Mouse (Mus musculus) hindbrain, postnatal 0 days (tissue): Measurements from ENCODE around the gene Dnajc22. TPM values are rescaled to one million over a fixed set of nuclear protein-coding genes. Genes with fewer than 3 reads are reported as not detected.

Source experiments
- ATAC-seq: fragments of 200-750 bp; cut with Nextera tagmentation; 2 replicates; pipeline ENCODE4 v1.8.0; 2017; ENCODE audit warnings: mild to moderate bottlenecking, moderate TSS enrichment, moderate library complexity
- DNase-seq: peaks from one replicate; pipeline ENCODE4 v3.0.0-alpha.2; 2015; ENCODE audit warnings: low spot score
- H3K27ac ChIP-seq: fragments of 300-500 bp; sonication (generic); 2 replicates; pipeline ENCODE4 v1.5.1; 2014; ENCODE audit warnings: mild to moderate bottlenecking
- H3K27me3 ChIP-seq: fragments of 300-500 bp; sonication (generic); 2 replicates; pipeline ENCODE4 v1.6.1; 2014; ENCODE audit warnings: low read length, mixed read lengths; ENCODE audit not compliant: insufficient read depth
- H3K36me3 ChIP-seq: fragments of 300-500 bp; sonication (generic); 2 replicates; pipeline ENCODE4 v1.6.1; 2014; ENCODE audit warnings: low read length, mixed read lengths; ENCODE audit not compliant: insufficient read depth
- H3K4me1 ChIP-seq: fragments of 300-500 bp; sonication (generic); 2 replicates; pipeline ENCODE4 v1.6.1; 2014; ENCODE audit warnings: antibody characterized with exemption, low read length, mixed read lengths; ENCODE audit not compliant: insufficient read depth
- H3K4me2 ChIP-seq: fragments of 300-500 bp; sonication (generic); 2 replicates; pipeline ENCODE4 v1.6.1; 2014; ENCODE audit warnings: low read depth, mild to moderate bottlenecking, low read length, moderate library complexity, mixed read lengths
- H3K4me3 ChIP-seq: fragments of 300-500 bp; sonication (generic); 2 replicates; pipeline ENCODE4 v1.5.1; 2014; ENCODE audit warnings: low read length
- H3K9ac ChIP-seq: fragments of 300-500 bp; sonication (generic); replicated peaks from 2 replicates; pipeline ENCODE4 v1.6.1; 2014; ENCODE audit warnings: mild to moderate bottlenecking, low read length, moderate library complexity, mixed read lengths
- H3K9me3 ChIP-seq: fragments of 300-500 bp; sonication (generic); 2 replicates; pipeline ENCODE4 v1.6.1; 2016; ENCODE audit warnings: low read length, mixed read lengths
- CTCF ChIP-seq: IDR thresholded peaks from 2 replicates; pipeline ENCODE4 v1.5.1; 2016; ENCODE audit warnings: antibody characterized with exemption, control low read depth, low read depth
- WGBS: fragments of 180-500 bp; shearing (Covaris S2); extraction: QIAGEN DNeasy Blood & Tissue Kit; methylation state at CpG from one replicate; pipeline ENCODE4 v1.1.7; 2014; 5-methylcytosine and 5-hydroxymethylcytosine counted together
- polyA plus RNA-seq: library from polyadenylated mRNA; unstranded; fragments of >200 nt; fragmentation: Nextera tagmentation; extraction: Ambion mirVana; gene quantifications from 2 replicates; pipeline ENCODE4 v1.2.1, GENCODE M21; 2015
- total RNA-seq: library from RNA; depleted of rRNA; stranded (reverse); fragments of >200 nt; gene quantifications from 2 replicates; pipeline ENCODE4 v1.2.3, GENCODE M21; 2014

Gene Dnajc22
- total and polyA plus RNA-seq, 2 experiments from 2014 or later, result 0.45 to 0.99 TPM

DNA sequence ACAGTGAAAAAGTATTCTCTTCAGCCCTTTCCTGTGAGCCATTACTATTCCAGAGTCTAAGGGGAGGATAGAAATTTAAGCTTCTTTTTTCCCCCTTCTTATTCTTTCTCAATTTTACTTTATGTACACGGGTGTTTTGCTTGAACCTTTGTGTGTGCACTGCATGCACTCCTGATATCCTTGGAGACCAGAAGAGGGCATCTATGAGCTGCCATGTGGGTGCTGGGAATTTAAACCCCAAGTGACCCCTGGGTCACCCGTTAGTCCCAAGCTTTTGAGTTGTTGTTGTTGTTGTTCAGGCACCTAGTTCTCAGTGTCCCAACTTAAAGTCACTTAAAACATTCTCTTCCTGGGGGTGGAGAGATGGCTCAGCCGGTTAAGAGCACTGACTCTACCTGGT, 7.0 kb downstream of the Dnajc22 start:
- Histone ChIP-seq H3K4me2 (no peak overlapping the region), H3K9me3 (no peaks in the 10 kb centered on the region), H3K36me3 (no peaks in the 10 kb centered on the region), H3K27ac (no peak overlapping the region), H3K27me3 (peaks cover 34% of the 10 kb centered on the region), H3K4me3 (no peak overlapping the region), H3K4me1 (peaks cover under 1% of the 10 kb centered on the region; the same call in 1 of the 2 replicates), H3K9ac (no peak overlapping the region)
- DNase-seq, result no peak
- WGBS, result 49% methylated on average over 3 of the region's 3 CpGs
- no peak for TF ChIP-seq CTCF
- ATAC-seq, result no peak

- no peak for TF ChIP-seq CTCF
- ATAC-seq (no peak), DNase-seq (no peak)
- no peaks in the 10 kb centered on the region for H3K9me3 ChIP-seq
- no peaks in the 10 kb centered on the region for H3K27me3 ChIP-seq
- H3K4me1 ChIP-seq, result no peaks in the 10 kb centered on the region
- 68% methylated on average over 7 of the region's 7 CpGs for WGBS
- no peak overlapping the region for H3K4me2 ChIP-seq
- no peak overlapping the region for H3K27ac ChIP-seq
- no peak overlapping the region for H3K4me3 ChIP-seq
- H3K9ac ChIP-seq, result no peak overlapping the region
- no peaks in the 10 kb centered on the region for H3K36me3 ChIP-seq
Observed at GRCm38 (mm10) chr15:99105238-99105637, 12.3 kb downstream of the Dnajc22 start.

- DNase-seq, result no peak
- 81% methylated on average over 3 of the region's 3 CpGs for WGBS
- no peak for ATAC-seq
Observed at GRCm38 (mm10) chr15:99107866-99108265, 14.9 kb downstream of the Dnajc22 start.

GRCm38 (mm10) chr15:99111139-99111538, 18.2 kb downstream of the Dnajc22 start:
- no peak for ATAC-seq
- Histone ChIP-seq H3K4me1 (no peaks in the 10 kb centered on the region), H3K4me3 (no peak overlapping the region), H3K27ac (no peak overlapping the region), H3K36me3 (no peaks in the 10 kb centered on the region), H3K9me3 (no peaks in the 10 kb centered on the region), H3K27me3 (no peaks in the 10 kb centered on the region), H3K4me2 (no peak overlapping the region), H3K9ac (no peak overlapping the region)
- WGBS, result 92% methylated on average over 3 of the region's 3 CpGs
- no peak for DNase-seq
- TF ChIP-seq CTCF, result no peak

More at GRCm38 (mm10) chr15:99107866-99108265, 14.9 kb downstream of the Dnajc22 start:
- Histone ChIP-seq H3K9me3 (no peaks in the 10 kb centered on the region), H3K9ac (no peak overlapping the region), H3K4me3 (no peak overlapping the region), H3K27ac (no peak overlapping the region), H3K4me1 (no peaks in the 10 kb centered on the region), H3K27me3 (no peaks in the 10 kb centered on the region), H3K36me3 (no peaks in the 10 kb centered on the region), H3K4me2 (no peak overlapping the region)
- TF ChIP-seq CTCF, result no peak

GRCm38 (mm10) chr15:99111809-99112208, 18.8 kb downstream of the Dnajc22 start:
- no peaks in the 10 kb centered on the region for H3K27me3 ChIP-seq
- no peak overlapping the region for H3K4me2 ChIP-seq
- no peak overlapping the region for H3K27ac ChIP-seq
- WGBS, result 75% methylated on average over 4 of the region's 4 CpGs
- H3K36me3 ChIP-seq, result no peaks in the 10 kb centered on the region
- ATAC-seq, result no peak
- no peak overlapping the region for H3K4me3 ChIP-seq
- H3K9me3 ChIP-seq, result no peaks in the 10 kb centered on the region
- no peak for TF ChIP-seq CTCF
- DNase-seq, result no peak
- no peaks in the 10 kb centered on the region for H3K4me1 ChIP-seq
- no peak overlapping the region for H3K9ac ChIP-seq

- Histone ChIP-seq H3K27ac (no peak overlapping the region), H3K4me2 (no peak overlapping the region), H3K27me3 (no peaks in the 10 kb centered on the region), H3K9ac (no peak overlapping the region), H3K4me3 (no peak overlapping the region), H3K4me1 (no peaks in the 10 kb centered on the region), H3K36me3 (no peaks in the 10 kb centered on the region), H3K9me3 (no peaks in the 10 kb centered on the region)
- DNase-seq, result no peak
- no peak for ATAC-seq
- TF ChIP-seq CTCF, result no peak
- WGBS, result 61% methylated on average over 11 of the region's 11 CpGs
Observed at GRCm38 (mm10) chr15:99112843-99113395, 19.9 kb downstream of the Dnajc22 start.

- Histone ChIP-seq H3K4me3 (no peak overlapping the region), H3K27ac (no peak overlapping the region), H3K4me2 (no peak overlapping the region), H3K36me3 (no peaks in the 10 kb centered on the region), H3K27me3 (no peaks in the 10 kb centered on the region), H3K9me3 (no peaks in the 10 kb centered on the region), H3K9ac (no peak overlapping the region), H3K4me1 (no peaks in the 10 kb centered on the region)
- ATAC-seq (no peak), DNase-seq (peak; percentile 23)
- 5% methylated on average over 9 of the region's 9 CpGs for WGBS
- TF ChIP-seq CTCF, result peak; percentile 56
Observed at GRCm38 (mm10) chr15:99113396-99113975, 20.5 kb downstream of the Dnajc22 start.
